Mouse (Mus musculus) thymus, postnatal 0 days (tissue): ENCODE measurements around the gene Sacs. TPM values are rescaled to one million over a fixed set of nuclear protein-coding genes. Genes with fewer than 3 reads are reported as not detected.
A peak's percentile ranks its signal among the peaks of the same experiment; 100 is the strongest.
"Not testable (repeated sequence)": the region's sequence is repeated elsewhere in the genome, so short reads cannot be mapped to it uniquely, and the experiment has no call there.

Source experiments
- DNase-seq: peaks from one replicate; pipeline ENCODE4 v3.0.0-alpha.2; 2015; ENCODE audit warnings: low spot score
- polyA plus RNA-seq: library from polyadenylated mRNA; unstranded; fragments of >200 nt; fragmentation: Nextera tagmentation; extraction: Ambion mirVana; gene quantifications from 2 replicates; pipeline ENCODE4 v1.2.1, GENCODE M21; 2015

Sacs gene
- polyA plus RNA-seq, result 2.4 TPM in 2 replicates

- DNase-seq, result no peak
Measured at GRCm38 (mm10) chr14:61137994-61138726, at the start of gene Sacs. Sacs (plus strand) TSS chr14:61138457.

- no peak for DNase-seq
Measured at GRCm38 (mm10) chr14:61090955-61091354, 47.3 kb upstream of the Sacs start.

- DNase-seq, result no peak
Measured at GRCm38 (mm10) chr14:61092073-61092472, 46.2 kb upstream of the Sacs start.

- DNase-seq, result no peak
Measured at GRCm38 (mm10) chr14:61097974-61098625, 40.2 kb upstream of the Sacs start.

- no peak for DNase-seq
Measured at GRCm38 (mm10) chr14:61100736-61101135, 37.5 kb upstream of the Sacs start.

GRCm38 (mm10) chr14:61106404-61106803 is 31.9 kb upstream of the Sacs start:
- no peak for DNase-seq

- DNase-seq, result no peak
Measured at GRCm38 (mm10) chr14:61108625-61109024, 29.6 kb upstream of the Sacs start.

GRCm38 (mm10) chr14:61112404-61112803 is 25.9 kb upstream of the Sacs start:
- DNase-seq, result peak; percentile 64

GRCm38 (mm10) chr14:61124755-61125154 is 13.5 kb upstream of the Sacs start:
- DNase-seq, result no peak

GRCm38 (mm10) chr14:61125201-61125600 is 13.1 kb upstream of the Sacs start:
- no peak for DNase-seq

- DNase-seq, result not testable (repeated sequence)
Measured at GRCm38 (mm10) chr14:61127365-61127764, 10.9 kb upstream of the Sacs start.

- no peak for DNase-seq
Measured at GRCm38 (mm10) chr14:61128961-61129507, 9.2 kb upstream of the Sacs start.

- no peak for DNase-seq
Measured at GRCm38 (mm10) chr14:61132556-61132955, 5.7 kb upstream of the Sacs start.

- no peak for DNase-seq
Measured at GRCm38 (mm10) chr14:61134381-61135030, 3.8 kb upstream of the Sacs start.

GRCm38 (mm10) chr14:61137410-61137809 is 847 bp upstream of the Sacs start:
- DNase-seq, result no peak

- DNase-seq, result no peak
Measured at GRCm38 (mm10) chr14:61138727-61139067, 440 bp downstream of the Sacs start.

- no peak for DNase-seq
Measured at GRCm38 (mm10) chr14:61143358-61143757, 5.1 kb downstream of the Sacs start.

- DNase-seq, result peak; percentile 45
Measured at GRCm38 (mm10) chr14:61143869-61144268, 5.6 kb downstream of the Sacs start.

GRCm38 (mm10) chr14:61150416-61150815 is 12.2 kb downstream of the Sacs start:
- not testable (repeated sequence) for DNase-seq

GRCm38 (mm10) chr14:61154900-61155585 is 16.8 kb downstream of the Sacs start:
- DNase-seq, result no peak

- no peak for DNase-seq
Measured at GRCm38 (mm10) chr14:61155687-61156086, 17.4 kb downstream of the Sacs start.
